Mouse (Mus musculus) heart, postnatal 36 days (tissue): ENCODE results near the gene Fv1. TPM values are rescaled to one million over a fixed set of nuclear protein-coding genes. Genes with fewer than 3 reads are reported as not detected.
A peak's percentile ranks its signal among the peaks of the same experiment; 100 is the strongest.

Source experiments
- DNase-seq, 2 experiments: peaks; one replicate each; pipeline ENCODE4 v3.0.0; 2021 to 2022
- intact Hi-C: fragments of 180-260 bp; cut with DNase I; formaldehyde crosslinking; loops from one replicate; pipeline ENCODE4 v1.15.1; 2025
- total RNA-seq, 2 experiments: library from RNA; stranded (reverse); gene quantifications; 2 replicates each; pipeline ENCODE4 v1.2.3; 2021

Gene Fv1
- total RNA-seq, 2 experiments from 2014 or later = 16.1 to 18.3 TPM

DNA sequence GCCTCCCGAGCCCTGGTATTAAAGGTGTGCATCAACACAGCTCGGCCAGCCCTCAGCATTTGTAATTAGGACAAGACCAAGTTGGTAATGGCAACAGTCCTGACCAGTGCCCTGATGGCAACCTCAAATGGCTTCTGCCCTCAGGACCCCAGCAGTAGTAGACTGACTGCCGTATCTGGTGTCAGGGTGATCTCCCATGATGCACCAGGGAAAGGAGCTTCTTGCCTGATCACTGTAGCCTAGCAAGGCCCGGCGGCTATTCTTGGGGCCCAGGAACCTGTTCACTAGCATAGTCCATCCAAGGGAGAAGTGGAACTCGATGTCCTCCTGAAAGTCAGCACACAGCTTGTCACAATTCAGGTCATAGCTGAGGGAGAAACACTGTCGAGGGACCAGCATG lies 13.0 kb downstream of the Fv1 start:
- intact Hi-C loops = no loop called here
- DNase-seq = no peak

DNA sequence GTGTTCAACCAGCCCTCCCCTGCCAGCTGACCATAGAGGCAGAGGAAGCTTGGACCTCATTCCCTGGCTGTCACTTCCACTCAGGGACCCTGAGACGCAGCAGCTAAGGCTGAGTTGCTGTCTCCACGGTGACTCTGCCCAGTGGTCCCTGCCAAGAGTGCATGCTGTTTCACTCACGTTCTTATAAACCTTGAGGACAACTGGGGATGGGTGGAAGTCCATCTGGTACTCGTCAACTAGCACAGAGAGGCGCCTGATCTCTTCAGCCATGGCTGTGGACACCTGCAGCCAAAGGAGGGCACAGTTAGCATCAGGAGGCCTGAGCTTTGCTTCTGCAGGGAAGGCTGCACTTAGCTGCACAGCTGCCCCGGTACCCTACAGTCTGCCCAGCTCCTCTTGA lies 14.3 kb downstream of the Fv1 start:
- DNase-seq = no peak
- intact Hi-C loops = no loop called here

DNA sequence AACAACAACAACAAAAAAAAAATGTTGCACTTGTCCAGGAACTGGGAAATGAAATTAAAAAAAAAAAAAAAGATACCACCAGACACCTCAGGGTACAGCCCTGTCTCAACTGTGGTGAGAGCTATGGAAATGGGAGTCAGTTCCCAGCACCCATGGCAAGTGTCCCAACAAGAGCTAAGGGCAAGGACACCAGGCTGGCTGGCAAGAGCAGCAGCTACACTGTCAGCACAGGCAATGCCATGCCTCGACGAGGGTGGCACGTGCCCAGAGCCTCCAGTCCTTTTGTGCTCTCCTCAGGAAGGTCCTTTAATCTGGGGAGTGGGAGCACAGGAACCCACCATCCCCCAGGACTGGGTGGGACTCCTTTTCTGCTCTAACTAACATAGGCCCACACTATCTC lies 15.4 kb downstream of the Fv1 start:
- intact Hi-C loops = no loop called here

DNA sequence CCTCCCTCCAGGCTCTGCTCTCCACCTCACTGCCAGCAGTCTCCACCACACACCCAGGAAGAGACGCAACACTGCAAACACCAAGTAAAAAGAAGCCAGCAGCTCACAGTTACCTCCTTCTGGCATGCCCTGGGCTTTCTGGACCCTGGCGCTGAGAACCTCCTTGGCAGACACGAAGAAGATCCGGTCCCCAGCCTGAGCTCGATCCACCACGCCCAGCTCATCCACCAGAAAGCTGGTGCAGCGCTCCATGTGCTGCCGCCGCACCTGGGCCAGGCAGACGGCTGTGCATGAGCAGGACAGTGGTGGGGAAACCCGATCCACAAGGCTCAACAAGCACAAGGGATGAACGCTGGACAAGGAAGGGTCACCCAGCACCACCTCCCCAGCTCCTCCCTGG lies 17.4 kb downstream of the Fv1 start:
- no peak for DNase-seq
- intact Hi-C loops = no loop called here

More for the DNA sequence above, 15.4 kb downstream of the Fv1 start:
- no peak for DNase-seq

DNA sequence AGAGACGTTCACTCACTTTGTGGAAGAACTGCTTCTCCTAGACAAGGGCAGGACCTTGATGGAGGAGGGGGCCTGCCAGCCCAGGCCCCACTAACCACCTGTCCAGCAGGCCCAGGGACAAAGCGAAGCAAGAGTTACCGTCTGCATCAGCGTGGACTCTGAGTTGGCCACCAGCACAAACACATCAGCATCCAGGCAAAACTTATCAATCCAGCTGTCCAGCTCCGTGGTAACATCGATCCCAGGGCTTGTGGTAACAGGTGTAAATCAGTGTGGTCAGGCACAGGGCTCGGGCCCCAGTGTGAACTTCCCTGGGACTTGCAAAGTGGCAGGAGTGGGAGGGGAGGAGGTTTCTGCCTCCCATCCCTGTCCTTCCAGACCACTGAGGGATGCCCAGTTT lies 18.5 kb downstream of the Fv1 start:
- no peak for DNase-seq
- intact Hi-C loops = no loop called here

DNA sequence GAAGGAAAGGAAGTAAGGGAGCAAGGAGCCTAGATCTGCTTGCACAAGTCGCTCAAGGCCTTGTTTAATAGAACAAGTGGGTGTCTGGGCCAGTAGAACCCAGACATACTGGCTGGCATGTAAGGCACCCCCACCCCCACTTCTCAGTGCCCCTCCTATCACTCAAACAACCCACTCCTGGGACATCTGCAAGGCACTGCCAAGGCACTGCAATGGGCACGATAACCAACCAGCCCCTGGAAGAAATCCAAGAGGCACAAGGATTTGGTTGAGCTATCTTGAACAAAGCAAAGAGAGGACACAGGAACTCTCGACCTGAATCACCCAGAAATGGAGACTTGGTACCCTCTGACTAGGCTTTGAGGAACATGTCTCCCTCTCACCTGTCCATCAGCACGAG lies 19.5 kb downstream of the Fv1 start:
- no peak for DNase-seq
- intact Hi-C loops = no loop called here

DNA sequence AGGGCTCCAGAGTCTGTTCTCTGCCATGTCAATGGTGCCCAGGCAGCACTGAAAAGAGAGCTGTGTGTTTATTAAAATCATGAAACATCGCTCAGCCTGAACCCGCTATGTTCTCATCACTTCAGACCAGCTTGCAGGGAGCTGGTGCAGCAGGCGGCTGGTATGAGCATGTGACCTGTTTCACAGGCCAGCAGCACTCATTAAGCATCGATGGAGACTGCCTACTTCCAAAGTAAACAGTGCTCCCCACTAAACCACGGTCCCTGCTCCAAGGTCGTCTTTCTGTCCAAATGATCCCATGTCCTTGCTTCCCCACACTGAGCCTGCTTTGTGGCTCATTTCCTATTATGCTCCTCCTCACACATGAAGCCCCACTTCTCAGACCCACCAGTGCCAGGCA lies 21.6 kb downstream of the Fv1 start:
- intact Hi-C loops = no loop called here
- no peak for DNase-seq

DNA sequence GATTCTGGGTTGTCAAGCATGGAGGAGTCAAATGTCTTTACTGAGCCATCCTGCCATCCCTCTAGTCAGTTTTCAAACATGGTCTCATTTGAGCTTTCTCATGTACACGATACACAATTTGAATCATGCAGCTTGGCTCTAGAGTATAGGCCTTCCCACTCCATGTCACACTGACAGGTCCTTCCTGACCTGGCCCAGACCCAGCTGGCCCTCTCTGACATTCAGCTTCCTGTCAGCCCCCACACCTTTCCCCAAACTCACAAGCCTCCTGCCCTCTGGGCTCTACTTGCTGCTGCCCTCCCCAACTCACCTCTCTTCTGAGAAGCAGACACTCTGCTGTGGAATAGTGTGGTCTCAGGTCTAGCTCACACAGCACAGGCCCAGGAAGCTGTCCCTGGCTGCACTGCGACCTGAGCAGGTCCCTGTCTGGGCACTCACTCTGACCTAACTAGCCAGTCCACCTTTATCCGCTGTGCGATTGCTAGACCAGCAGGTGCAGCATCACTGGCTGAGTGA lies 27.1 kb downstream of the Fv1 start:
- no peak for DNase-seq
- intact Hi-C loops = no loop called here

DNA sequence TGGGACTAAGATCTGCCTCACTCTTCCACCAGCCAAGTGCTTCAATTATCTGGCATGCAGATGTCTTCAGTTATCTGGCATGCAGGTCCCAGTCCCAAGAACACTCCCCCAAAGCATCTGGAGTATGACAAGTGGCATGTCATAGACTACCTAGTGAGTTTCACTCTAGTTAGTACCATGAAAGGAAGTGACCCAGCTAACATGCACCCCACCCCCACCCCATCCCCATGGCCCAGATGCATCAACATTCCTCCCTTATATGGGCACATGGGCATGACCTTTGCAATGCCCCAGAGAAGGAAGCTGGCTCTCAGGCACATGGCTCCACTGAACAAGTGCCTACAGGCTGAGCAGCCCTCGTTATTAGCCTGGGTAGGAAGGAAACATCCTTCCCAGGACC lies 27.6 kb downstream of the Fv1 start:
- DNase-seq = no peak
- intact Hi-C loops = no loop called here

DNA sequence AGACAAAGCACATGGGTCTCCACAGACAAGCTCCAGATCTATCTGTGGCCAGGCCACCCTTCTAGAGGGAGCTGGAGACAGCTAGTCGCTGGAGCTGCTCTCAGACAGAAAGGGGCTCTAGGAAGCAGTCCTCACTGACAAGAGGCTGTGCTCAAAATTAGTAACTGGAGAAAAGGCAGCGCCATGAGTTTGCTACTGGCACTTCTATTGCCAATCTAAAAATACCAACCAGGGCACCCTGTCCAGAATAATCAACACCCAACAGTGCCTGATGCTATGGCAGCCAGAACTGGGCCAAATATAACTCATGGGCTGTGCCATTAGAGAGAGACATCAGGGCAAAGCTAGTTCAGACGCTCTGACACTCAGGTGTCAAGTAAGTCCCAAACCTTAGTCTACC lies 28.6 kb downstream of the Fv1 start:
- intact Hi-C loops = no loop called here
- DNase-seq = peak in 1 of 2 experiments; percentile 49

DNA sequence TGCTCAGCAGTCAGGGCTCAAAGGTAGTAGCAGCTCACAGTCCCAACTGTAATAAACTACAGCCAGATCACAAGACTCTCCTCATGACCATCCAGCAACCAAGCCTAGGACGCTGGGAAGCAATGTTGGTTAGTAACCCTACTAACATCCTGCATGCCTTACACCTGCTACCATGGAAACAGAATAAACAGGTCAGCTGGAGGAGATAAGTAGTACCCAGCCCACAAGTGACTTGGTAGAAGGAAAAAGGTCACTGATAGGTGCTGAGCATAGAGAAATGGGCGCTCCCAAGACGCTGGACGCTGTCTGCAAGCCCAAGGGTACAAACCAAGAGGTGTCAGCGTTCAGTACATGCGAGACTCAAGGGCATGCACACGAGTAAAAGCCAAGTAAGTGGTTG lies 31.7 kb downstream of the Fv1 start:
- intact Hi-C loops = no loop called here
- DNase-seq = no peak

DNA sequence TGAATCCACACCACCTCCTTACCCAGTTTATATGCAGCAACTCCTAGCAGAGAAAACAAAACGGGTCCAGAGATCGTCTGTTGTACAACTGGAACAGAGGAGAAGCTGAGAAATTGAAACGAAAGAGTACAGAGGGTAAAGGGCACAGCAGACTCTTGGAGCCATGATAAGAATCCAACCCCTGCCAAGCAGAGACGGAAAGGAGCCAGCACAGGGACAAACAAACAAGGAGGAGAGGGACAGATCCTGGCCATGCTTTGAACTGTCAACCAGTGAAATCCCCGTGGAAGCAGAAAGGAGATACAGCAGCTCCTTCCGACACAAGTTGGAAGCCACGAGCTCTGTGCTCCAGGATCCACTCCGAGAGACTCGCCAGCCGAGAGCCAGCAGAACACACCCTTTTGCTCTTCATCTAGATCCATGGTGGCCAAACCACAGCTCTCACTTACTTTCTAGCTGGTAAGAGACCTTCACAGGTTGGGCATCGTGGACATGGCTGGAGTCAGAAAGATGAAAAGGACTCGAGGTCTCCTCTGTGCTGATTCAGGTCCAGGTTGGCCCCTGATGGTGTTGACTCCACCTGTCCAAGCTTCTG lies 34.2 kb downstream of the Fv1 start:
- intact Hi-C loops = no loop called here
- no peak for DNase-seq

DNA sequence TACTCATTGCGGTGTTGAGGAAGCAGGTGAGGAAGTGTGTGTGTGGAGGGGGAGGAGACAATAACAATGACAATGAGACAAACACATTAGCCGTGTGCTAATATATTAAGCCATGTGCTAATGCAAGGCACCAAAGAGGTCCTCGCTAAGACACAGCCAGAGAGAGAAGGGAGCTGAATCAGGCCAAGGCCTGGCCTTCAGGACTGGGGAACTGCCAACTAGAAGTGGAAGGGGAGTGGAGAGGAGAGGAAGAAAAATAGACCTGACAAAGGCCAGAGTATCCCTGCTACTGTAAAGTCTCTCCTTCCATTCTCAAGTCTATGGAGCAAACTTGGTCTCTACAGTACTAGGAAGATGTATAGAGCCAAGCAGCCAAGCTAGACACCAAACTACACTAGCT lies 34.8 kb downstream of the Fv1 start:
- DNase-seq = no peak
- intact Hi-C loops = no loop called here

DNA sequence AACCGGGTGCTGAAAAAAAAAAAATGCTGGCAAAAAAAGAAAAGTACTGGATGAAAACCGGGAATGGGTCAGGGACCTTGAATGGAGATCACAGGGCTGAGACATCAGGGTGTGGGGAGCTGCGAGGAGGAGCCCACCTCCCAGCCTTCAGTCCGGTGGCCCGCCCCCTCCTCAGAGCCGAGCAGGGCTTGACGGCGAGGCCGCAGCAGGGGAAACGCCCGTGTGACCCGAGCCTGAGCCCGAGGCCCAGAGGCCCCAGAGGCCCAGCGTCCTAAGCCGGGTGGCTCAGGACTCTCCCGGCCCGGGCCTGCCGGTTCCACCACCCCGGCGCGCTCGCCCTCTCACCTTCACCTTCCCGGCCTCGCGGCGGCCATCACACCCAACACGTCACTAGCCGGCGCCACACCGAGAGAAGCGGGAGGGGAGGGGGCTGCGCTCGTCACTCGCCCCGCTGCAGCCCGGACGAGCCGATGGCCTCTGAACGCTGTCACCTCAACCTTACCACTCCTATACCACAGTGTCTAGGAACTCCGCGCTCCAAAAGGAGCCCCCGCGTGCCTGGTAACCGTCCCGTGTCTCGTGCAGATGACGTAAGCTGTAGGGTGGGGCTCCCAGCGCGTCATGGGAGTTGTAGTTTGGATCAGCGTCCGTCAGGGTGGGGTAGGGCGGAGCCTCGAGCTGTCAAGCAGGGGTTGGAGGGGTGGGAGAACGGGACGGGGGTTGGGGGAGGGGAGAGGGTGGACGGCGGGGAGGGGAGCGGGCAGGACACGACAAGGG lies 35.7 kb downstream of the Fv1 start, which contains the start of gene Mfn2:
TSS of gene Mfn2 (minus strand) at position 392 of the 777 bp plus-strand sequence.
- peak; percentile 89 to 96 for DNase-seq
- intact Hi-C loops = loop anchor here (2.0 kb wide), 2 partner anchors 32 kb away; partner anchors contain the start of gene Plod1

DNA sequence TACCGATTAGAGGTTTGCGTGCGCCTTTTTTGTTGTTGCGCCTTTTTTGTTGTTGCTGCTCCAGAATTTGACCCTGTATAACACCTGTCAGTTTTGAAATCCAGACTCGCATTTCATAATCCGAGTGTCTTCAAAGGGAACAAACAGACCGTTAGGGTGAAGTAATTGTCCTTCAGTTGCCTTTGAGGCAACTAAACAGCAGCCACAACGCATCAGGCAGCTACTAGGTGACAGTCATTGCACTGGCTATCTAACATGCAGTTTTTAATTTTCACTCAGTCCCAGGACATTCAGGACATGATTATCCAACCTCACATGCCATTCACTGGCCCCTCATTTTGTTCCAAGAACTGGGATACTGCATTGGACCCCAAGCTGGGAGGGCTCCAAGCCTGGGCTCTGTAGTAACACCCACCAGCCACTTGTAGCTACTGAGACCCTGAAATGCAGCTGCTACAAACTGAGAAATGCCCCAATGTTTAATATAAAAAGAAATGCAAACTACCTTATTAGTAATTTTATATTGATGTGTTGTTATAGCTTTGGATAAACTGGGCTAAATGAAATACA lies 36.4 kb downstream of the Fv1 start:
- DNase-seq = no peak
- intact Hi-C loops = loop anchor here (2.0 kb wide), 2 partner anchors 32 kb away; partner anchors contain the start of gene Plod1

DNA sequence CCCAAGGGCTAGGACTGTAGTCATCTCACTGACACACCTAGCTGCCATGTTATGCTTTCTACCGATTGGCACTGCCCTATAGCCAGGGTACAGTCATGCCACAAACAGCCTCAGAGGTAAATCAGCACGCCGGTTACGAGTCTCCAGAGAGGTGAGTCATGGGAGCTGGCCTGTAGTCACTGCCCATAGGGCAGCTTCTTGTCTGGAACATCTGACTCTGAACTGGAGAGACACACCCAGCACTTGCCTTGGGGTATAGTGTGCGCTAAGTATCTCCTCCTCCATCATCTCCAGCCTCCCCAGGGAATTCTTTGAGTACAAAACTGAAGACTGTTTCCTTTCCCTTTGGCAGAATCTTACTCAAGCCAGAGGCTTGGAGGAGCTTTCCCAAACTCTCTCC lies 37.5 kb downstream of the Fv1 start:
- intact Hi-C loops = no loop called here
- DNase-seq = no peak

DNA sequence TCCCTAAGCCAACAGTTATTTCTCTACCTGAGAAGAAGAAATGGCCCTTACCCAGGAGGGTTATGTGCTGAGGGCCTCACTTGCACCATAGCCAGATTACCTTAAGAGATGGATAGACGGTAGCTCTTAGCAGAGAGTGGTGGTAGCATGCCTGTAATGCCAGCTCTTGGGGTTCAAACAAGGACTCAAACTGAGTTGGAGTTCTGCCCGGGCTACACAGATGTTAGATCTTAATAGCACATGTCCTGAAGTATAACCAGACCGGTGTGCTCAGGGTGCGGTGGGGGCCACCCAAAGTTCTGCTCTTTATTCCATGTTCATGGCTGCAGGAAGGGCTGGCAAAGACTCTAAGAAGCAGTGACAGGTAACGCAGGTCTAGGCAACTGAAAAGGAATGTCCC lies 40.7 kb downstream of the Fv1 start:
- intact Hi-C loops = no loop called here
- no peak for DNase-seq

DNA sequence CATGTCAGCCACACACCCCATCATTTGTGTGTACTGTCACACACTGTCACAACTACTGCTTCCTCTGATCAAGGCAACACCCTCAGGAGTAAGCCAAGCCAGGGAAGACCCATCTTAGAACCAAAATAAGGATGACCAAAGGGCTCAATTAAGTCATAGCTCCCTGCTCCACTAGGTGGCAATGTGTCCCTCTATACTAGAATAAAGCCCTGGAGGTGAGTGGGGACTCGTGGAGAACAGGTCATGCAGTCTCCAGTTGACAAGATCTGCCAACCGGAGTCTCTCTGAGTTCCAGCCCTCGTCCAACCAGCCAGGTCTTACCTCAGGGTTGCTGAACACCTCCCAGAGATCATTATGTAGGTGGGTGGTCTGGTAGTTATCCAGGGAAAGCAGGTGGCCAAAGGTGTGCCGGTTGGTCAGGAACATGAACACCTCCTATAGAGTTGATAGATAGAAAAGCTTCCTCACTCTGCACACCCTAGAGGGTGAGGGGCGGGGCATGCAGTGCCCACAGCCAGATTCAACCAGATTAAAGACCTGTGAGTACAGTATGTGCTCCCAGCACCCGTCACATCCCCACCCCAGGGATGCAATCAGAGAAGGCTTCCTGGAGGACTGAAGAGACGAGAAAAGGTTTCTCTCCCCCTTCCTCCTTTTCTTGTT lies 49.8 kb downstream of the Fv1 start:
- DNase-seq = peak in 1 of 2 experiments; percentile 59
- intact Hi-C loops = loop anchor here (1.0 to 2.0 kb wide), 2 partner anchors 35 to 90 kb away; no protein-coding TSS in a partner anchor
